Mouse (Mus musculus) MEL (cell line): ENCODE data around the gene Dbil5. TPM values are rescaled to one million over a fixed set of nuclear protein-coding genes. Genes with fewer than 3 reads are reported as not detected.
A peak's percentile ranks its signal among the peaks of the same experiment; 100 is the strongest.

Experiments used
- DNase-seq: peaks from one replicate; pipeline ENCODE4 v3.0.0; 2011; ENCODE audit warnings: low read depth, low spot score
- H3K27ac ChIP-seq: 2 replicates; pipeline ENCODE4 v1.5.1; 2012; ENCODE audit warnings: low read depth, mild to moderate bottlenecking, control low read depth, low read length, moderate library complexity; ENCODE audit not compliant: control insufficient read depth
- H3K27me3 ChIP-seq, 2 experiments: fragments of 150-350 bp in 1 of 2; sonication (generic) in 1 of 2; 2 replicates each; pipeline ENCODE4 v1.6.1; 2012; ENCODE audit warnings: low read length in 2 of 2, mild to moderate bottlenecking in 2 of 2, improper control_type of control experiment in 1 of 2, moderate library complexity in 1 of 2; ENCODE audit not compliant: insufficient read depth in 2 of 2, control insufficient read depth in 1 of 2
- H3K36me3 ChIP-seq, 2 experiments: 2 replicates each; pipeline ENCODE4 v1.6.1; 2012 to 2014; ENCODE audit warnings: low read length in 2 of 2, improper control_type of control experiment in 1 of 2, inconsistent platforms in 1 of 2, mild to moderate bottlenecking in 1 of 2; ENCODE audit not compliant: insufficient read depth in 2 of 2, control insufficient read depth in 1 of 2
- H3K4me1 ChIP-seq, 2 experiments: fragments of 150-350 bp in 1 of 2; sonication (generic) in 1 of 2; 2 replicates each; pipeline ENCODE4 v1.6.1; 2012; ENCODE audit warnings: low read length in 2 of 2, improper control_type of control experiment in 1 of 2, mild to moderate bottlenecking in 1 of 2; ENCODE audit not compliant: insufficient read depth in 2 of 2, control insufficient read depth in 1 of 2
- H3K4me3 ChIP-seq, 2 experiments: fragments of 150-350 bp in 1 of 2; sonication (generic) in 1 of 2; 2 replicates each; pipeline ENCODE4 v1.5.1; 2012; ENCODE audit warnings: low read depth in 2 of 2, low read length in 2 of 2, mild to moderate bottlenecking in 2 of 2, moderate library complexity in 2 of 2, control low read depth in 1 of 2, improper control_type of control experiment in 1 of 2; ENCODE audit not compliant: control insufficient read depth in 1 of 2, insufficient read depth in 1 of 2
- H3K79me2 ChIP-seq: 2 replicates; pipeline ENCODE4 v1.6.1; 2012; ENCODE audit warnings: mild to moderate bottlenecking, low read length, moderate library complexity; ENCODE audit not compliant: control insufficient read depth, poor library complexity, insufficient read depth
- H3K9ac ChIP-seq: 2 replicates; pipeline ENCODE4 v1.6.1; 2012; ENCODE audit warnings: low read depth, mild to moderate bottlenecking, control low read depth, low read length, moderate library complexity; ENCODE audit not compliant: control insufficient read depth, poor library complexity, severe bottlenecking
- H3K9me3 ChIP-seq: fragments of 150-350 bp; sonication (generic); replicated peaks from 2 replicates; pipeline ENCODE4 v1.6.1; 2012; ENCODE audit warnings: mild to moderate bottlenecking, low read length, improper control_type of control experiment, moderate library complexity; ENCODE audit not compliant: insufficient read depth
- BHLHE40 ChIP-seq: IDR thresholded peaks from 2 replicates; pipeline ENCODE4 v1.6.1; 2012; ENCODE audit warnings: low read depth, mild to moderate bottlenecking, inconsistent platforms, low read length, improper control_type of control experiment, borderline replicate concordance
- CHD1 ChIP-seq: IDR thresholded peaks from 2 replicates; pipeline ENCODE4 v1.6.1; 2012; ENCODE audit warnings: low read depth, mild to moderate bottlenecking, inconsistent platforms, low read length, improper control_type of control experiment
- E2F4 ChIP-seq: IDR thresholded peaks from 2 replicates; pipeline ENCODE4 v1.6.1; 2011; ENCODE audit warnings: low read depth, low read length, improper control_type of control experiment, borderline replicate concordance
- ELF1 ChIP-seq: IDR thresholded peaks from 2 replicates; pipeline ENCODE4 v1.6.1; 2014; ENCODE audit warnings: low read depth, mild to moderate bottlenecking, inconsistent platforms, low read length, improper control_type of control experiment, moderate library complexity
- EP300 ChIP-seq, 2 experiments: IDR thresholded peaks; 2 replicates each; pipeline ENCODE4 v1.6.1; 2011; ENCODE audit warnings: improper control_type of control experiment in 2 of 2, low read length in 2 of 2, low read depth in 1 of 2, mild to moderate bottlenecking in 1 of 2
- ETS1 ChIP-seq: IDR thresholded peaks from 2 replicates; pipeline ENCODE4 v1.6.1; 2012; ENCODE audit warnings: low read depth, mild to moderate bottlenecking, inconsistent platforms, low read length, improper control_type of control experiment, moderate library complexity
- GABPA ChIP-seq: IDR thresholded peaks from 2 replicates; pipeline ENCODE4 v1.6.1; 2012; ENCODE audit warnings: low read depth, mild to moderate bottlenecking, inconsistent platforms, low read length, improper control_type of control experiment, moderate library complexity
- HCFC1 ChIP-seq: IDR thresholded peaks from 2 replicates; pipeline ENCODE4 v1.6.1; 2012; ENCODE audit warnings: low read depth, mild to moderate bottlenecking, inconsistent platforms, low read length, improper control_type of control experiment, moderate library complexity
- JUND ChIP-seq: IDR thresholded peaks from 2 replicates; pipeline ENCODE4 v1.6.1; 2011; ENCODE audit warnings: low read depth, mild to moderate bottlenecking, improper control_type of control experiment, low read length
- KAT2A ChIP-seq: conservative IDR thresholded peaks from 2 replicates; pipeline ENCODE4 v1.6.1; 2012; ENCODE audit warnings: low read depth, low read length, improper control_type of control experiment, inconsistent platforms
- MAFK ChIP-seq: IDR thresholded peaks from 2 replicates; pipeline ENCODE4 v1.6.1; 2011; ENCODE audit warnings: low read depth, mild to moderate bottlenecking, low read length, improper control_type of control experiment, borderline replicate concordance
- MAX ChIP-seq: IDR thresholded peaks from 2 replicates; pipeline ENCODE4 v1.6.1; 2011; ENCODE audit warnings: low read length, improper control_type of control experiment
- MEF2A ChIP-seq: IDR thresholded peaks from 2 replicates; pipeline ENCODE4 v1.6.1; 2014; ENCODE audit warnings: low read depth, mild to moderate bottlenecking, inconsistent platforms, low read length, improper control_type of control experiment; ENCODE audit not compliant: poor library complexity, insufficient replicate concordance, severe bottlenecking; ENCODE audit errors: extremely low read depth
- MXI1 ChIP-seq: IDR thresholded peaks from 2 replicates; pipeline ENCODE4 v1.6.1; 2011; ENCODE audit warnings: mild to moderate bottlenecking, low read depth, low read length, improper control_type of control experiment
- NELFE ChIP-seq: IDR thresholded peaks from 2 replicates; pipeline ENCODE4 v1.6.1; 2011; ENCODE audit warnings: low read depth, low read length, improper control_type of control experiment
- NRF1 ChIP-seq: IDR thresholded peaks from 2 replicates; pipeline ENCODE4 v1.6.1; 2014; ENCODE audit warnings: low read depth, mild to moderate bottlenecking, inconsistent platforms, low read length, improper control_type of control experiment, moderate library complexity; ENCODE audit not compliant: poor library complexity, insufficient read depth, severe bottlenecking
- POLR2A ChIP-seq, 2 experiments: IDR thresholded peaks; 2 replicates each; pipeline ENCODE4 v1.6.1; 2011 to 2012; ENCODE audit warnings: low read length in 2 of 2, mild to moderate bottlenecking in 2 of 2, control low read depth in 1 of 2, improper control_type of control experiment in 1 of 2, low read depth in 1 of 2, moderate library complexity in 1 of 2; ENCODE audit not compliant: control insufficient read depth in 1 of 2, insufficient read depth in 1 of 2, poor library complexity in 1 of 2
- POLR2AphosphoS5 ChIP-seq: IDR thresholded peaks from 2 replicates; pipeline ENCODE4 v1.6.1; 2012; ENCODE audit warnings: low read depth, borderline replicate concordance, mild to moderate bottlenecking, inconsistent platforms, low read length, moderate library complexity, mixed read lengths
- RCOR1 ChIP-seq: IDR thresholded peaks from 2 replicates; pipeline ENCODE4 v1.6.1; 2012; ENCODE audit warnings: low read depth, mild to moderate bottlenecking, inconsistent platforms, low read length, improper control_type of control experiment
- SIN3A ChIP-seq: IDR thresholded peaks from 2 replicates; pipeline ENCODE4 v1.6.1; 2012; ENCODE audit warnings: low read length, improper control_type of control experiment, inconsistent platforms
- TAL1 ChIP-seq: IDR thresholded peaks from 2 replicates; pipeline ENCODE4 v1.6.1; 2012; ENCODE audit warnings: mild to moderate bottlenecking, inconsistent platforms, low read length, moderate library complexity, mixed read lengths
- TCF12 ChIP-seq: IDR thresholded peaks from 2 replicates; pipeline ENCODE4 v1.6.1; 2014; ENCODE audit warnings: low read depth, mild to moderate bottlenecking, inconsistent platforms, low read length, improper control_type of control experiment, moderate library complexity
- UBTF ChIP-seq: IDR thresholded peaks from 2 replicates; pipeline ENCODE4 v1.6.1; 2012; ENCODE audit warnings: low read depth, mild to moderate bottlenecking, inconsistent platforms, low read length, improper control_type of control experiment, moderate library complexity, borderline replicate concordance; ENCODE audit not compliant: insufficient read depth
- ZC3H11A ChIP-seq: IDR thresholded peaks from 2 replicates; pipeline ENCODE4 v1.6.1; 2012; ENCODE audit warnings: low read depth, mild to moderate bottlenecking, inconsistent platforms, low read length, improper control_type of control experiment
- ZMIZ1 ChIP-seq: IDR thresholded peaks from 2 replicates; pipeline ENCODE4 v1.6.1; 2012; ENCODE audit warnings: low read depth, mild to moderate bottlenecking, inconsistent platforms, low read length, improper control_type of control experiment, moderate library complexity
- polyA plus RNA-seq, 2 experiments: library from polyadenylated mRNA; stranded (reverse) in 1 of 2; unstranded in 1 of 2; fragments of >175 nt in 1 of 2; fragments of >200 nt in 1 of 2; gene quantifications; 2 replicates each; pipeline versions ENCODE4 v1.2.1 to v1.2.4; 2012; ENCODE audit warnings: low replicate concordance in 2 of 2, low read depth in 1 of 2; ENCODE audit not compliant: insufficient read length in 2 of 2, insufficient read depth in 1 of 2, missing spikeins in 1 of 2
- total RNA-seq: library from RNA; depleted of rRNA; stranded (reverse); fragments of 300-350 nt; gene quantifications from 2 replicates; pipeline ENCODE4 v1.2.3, GENCODE M21; 2012

The Dbil5 gene
- total and polyA plus RNA-seq, 3 experiments: 0.62 to 0.67 TPM; not detected in 1

GRCm38 (mm10) chr11:76260208-76261050 is 43.0 kb downstream of the Dbil5 start:
- Histone ChIP-seq H3K79me2 (no peaks in the 10 kb centered on the region), H3K4me1 (peaks cover 0 to 3% of the 10 kb centered on the region in 2 experiments; a peak in 1 of 4 replicates), H3K36me3 (peaks cover 0 to 3% of the 10 kb centered on the region in 2 experiments; a peak in 2 of 4 replicates), H3K27me3 (no peaks in the 10 kb centered on the region), H3K9me3 (no peaks in the 10 kb centered on the region), H3K9ac (no peak overlapping the region), H3K27ac (no peak overlapping the region), H3K4me3 (no peak overlapping the region)
- DNase-seq: no peak
- no peak for TF ChIP-seq HCFC1
- no peak for TF ChIP-seq UBTF
- no peak for TF ChIP-seq POLR2A (IDR thresholded peaks at IDR 0.05; ENCODE audit: control insufficient read depth in 1 of 2, insufficient read depth in 1 of 2, low read depth in 1 of 2, low read length in 2 of 2, poor library complexity in 1 of 2)
- TF ChIP-seq ZMIZ1: no peak
- no peak for TF ChIP-seq E2F4
- TF ChIP-seq NRF1: no peak
- no peak for TF ChIP-seq SIN3A
- TF ChIP-seq POLR2AphosphoS5: no peak
- no peak for TF ChIP-seq RCOR1
- no peak for TF ChIP-seq CHD1
- TF ChIP-seq ELF1: no peak
- TF ChIP-seq KAT2A: no peak
- TF ChIP-seq ETS1: no peak
- TF ChIP-seq JUND: no peak
- no peak for TF ChIP-seq NELFE

- no peak overlapping the region for H3K27ac ChIP-seq
- no peak overlapping the region for H3K4me3 ChIP-seq
- no peaks in the 10 kb centered on the region for H3K27me3 ChIP-seq
- no peak overlapping the region for H3K9ac ChIP-seq
- H3K9me3 ChIP-seq: no peaks in the 10 kb centered on the region
- TF ChIP-seq MXI1 (no peak), NELFE (no peak), TCF12 (no peak), E2F4 (no peak), MEF2A (no peak), RCOR1 (no peak), POLR2A (IDR thresholded peaks at IDR 0.05; ENCODE audit: control insufficient read depth in 1 of 2, insufficient read depth in 1 of 2, low read depth in 1 of 2, low read length in 2 of 2, poor library complexity in 1 of 2) (no peak), MAX (no peak), MAFK (no peak), TAL1 (no peak), CHD1 (no peak), BHLHE40 (no peak), EP300 (IDR thresholded peaks at IDR 0.05; ENCODE audit: low read depth in 1 of 2, low read length in 2 of 2) (no peak), JUND (no peak), ZC3H11A (no peak), GABPA (no peak), SIN3A (no peak)
- peaks cover 0 to 3% of the 10 kb centered on the region in 2 experiments; a peak in 2 of 4 replicates for H3K36me3 ChIP-seq
- no peaks in the 10 kb centered on the region for H3K79me2 ChIP-seq
- peak; percentile 42 for DNase-seq
- H3K4me1 ChIP-seq: peaks cover 0 to 3% of the 10 kb centered on the region in 2 experiments; a peak in 1 of 4 replicates
Observed at GRCm38 (mm10) chr11:76261224-76261623, 43.8 kb downstream of the Dbil5 start.
